Mouse (Mus musculus) embryonic facial prominence, embryonic 14.5 days (tissue): ENCODE measurements around the gene Mxd1. TPM values are rescaled to one million over a fixed set of nuclear protein-coding genes. Genes with fewer than 3 reads are reported as not detected.

Source experiments
- ATAC-seq: fragments of 200-750 bp; cut with Nextera tagmentation; 2 replicates; pipeline ENCODE4 v1.8.0; 2017; ENCODE audit warnings: low read depth, moderate number of reproducible peaks, moderate TSS enrichment
- DNase-seq: peaks from one replicate; pipeline ENCODE4 v3.0.0-alpha.2; 2015; ENCODE audit warnings: low spot score
- H3K27ac ChIP-seq: fragments of 300-500 bp; sonication (generic); replicated peaks from 2 replicates; pipeline ENCODE4 v1.5.1; 2014; ENCODE audit warnings: low read depth, mild to moderate bottlenecking, low read length, moderate library complexity
- H3K27me3 ChIP-seq: fragments of 300-500 bp; sonication (generic); replicated peaks from 2 replicates; pipeline ENCODE4 v1.6.1; 2014; ENCODE audit warnings: low read length; ENCODE audit not compliant: control insufficient read depth, insufficient read depth
- H3K36me3 ChIP-seq: fragments of 300-500 bp; sonication (generic); 2 replicates; pipeline ENCODE4 v1.6.1; 2014; ENCODE audit warnings: low read length, mixed read lengths; ENCODE audit not compliant: control insufficient read depth, insufficient read depth
- H3K4me1 ChIP-seq: fragments of 300-500 bp; sonication (generic); 2 replicates; pipeline ENCODE4 v1.6.1; 2014; ENCODE audit warnings: antibody characterized with exemption, low read length; ENCODE audit not compliant: control insufficient read depth, insufficient read depth
- H3K4me2 ChIP-seq: fragments of 300-500 bp; sonication (generic); 2 replicates; pipeline ENCODE4 v1.6.1; 2014; ENCODE audit warnings: low read depth, mild to moderate bottlenecking, low read length, moderate library complexity, mixed read lengths
- H3K4me3 ChIP-seq: fragments of 300-500 bp; sonication (generic); 2 replicates; pipeline ENCODE4 v1.5.1; 2014; ENCODE audit warnings: low read depth, mild to moderate bottlenecking, low read length
- H3K9ac ChIP-seq: fragments of 300-500 bp; sonication (generic); 2 replicates; pipeline ENCODE4 v1.6.1; 2014; ENCODE audit warnings: low read depth, mild to moderate bottlenecking, low read length, moderate library complexity, mixed read lengths
- H3K9me3 ChIP-seq: fragments of 300-500 bp; sonication (generic); 2 replicates; pipeline ENCODE4 v1.6.1; 2016; ENCODE audit warnings: low read length; ENCODE audit not compliant: control insufficient read depth
- WGBS: fragments of 180-500 bp; shearing (Covaris S2); extraction: QIAGEN DNeasy Blood & Tissue Kit; methylation state at CpG from one replicate; pipeline ENCODE4 v1.1.7; 2014; 5-methylcytosine and 5-hydroxymethylcytosine counted together
- polyA plus RNA-seq: library from polyadenylated mRNA; unstranded; fragments of >200 nt; fragmentation: Nextera tagmentation; extraction: Ambion mirVana; gene quantifications from 2 replicates; pipeline ENCODE4 v1.2.1, GENCODE M21; 2014

Mxd1 gene
- 10.3 and 11.8 TPM in 2 replicates for polyA plus RNA-seq

DNA sequence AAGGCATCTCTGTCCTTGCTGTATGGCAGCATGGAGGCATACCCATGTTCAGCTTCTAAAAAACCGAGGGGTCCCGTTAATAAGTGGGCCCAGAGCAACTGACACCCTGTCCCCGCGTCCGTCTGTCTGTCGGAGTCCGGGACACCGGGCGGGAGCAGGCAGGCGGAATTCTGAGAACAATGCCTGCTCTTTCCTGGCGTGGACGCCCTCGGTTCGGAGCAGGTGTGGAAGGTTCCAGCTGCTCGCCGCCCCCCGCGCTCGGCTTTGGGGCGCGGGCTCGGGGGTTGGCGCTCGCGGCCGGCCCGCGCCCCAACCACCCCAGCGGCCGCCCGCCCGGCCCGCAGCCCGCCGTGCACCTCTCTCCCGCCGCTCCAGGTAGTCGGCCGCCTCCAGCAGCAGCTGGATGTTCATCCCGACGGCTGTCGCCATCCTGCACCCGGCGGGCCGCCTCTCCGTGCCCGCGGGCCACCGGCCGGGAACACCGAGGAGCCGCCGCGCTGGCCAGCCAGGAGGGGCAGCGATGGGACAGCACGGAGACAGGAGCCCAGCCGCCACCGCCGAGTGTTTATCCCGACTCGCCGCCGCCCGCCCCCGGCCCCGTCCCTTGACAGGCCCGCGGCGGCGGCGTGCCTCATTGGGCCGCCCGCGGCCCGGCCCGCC is at the start of gene Mxd1:
TSS of gene Mxd1 (minus strand) at position 582 of the 660 bp plus-strand sequence.
- 1% methylated on average over 17 of the region's 76 CpGs for WGBS
- no peaks in the 10 kb centered on the region for H3K27me3 ChIP-seq

DNA sequence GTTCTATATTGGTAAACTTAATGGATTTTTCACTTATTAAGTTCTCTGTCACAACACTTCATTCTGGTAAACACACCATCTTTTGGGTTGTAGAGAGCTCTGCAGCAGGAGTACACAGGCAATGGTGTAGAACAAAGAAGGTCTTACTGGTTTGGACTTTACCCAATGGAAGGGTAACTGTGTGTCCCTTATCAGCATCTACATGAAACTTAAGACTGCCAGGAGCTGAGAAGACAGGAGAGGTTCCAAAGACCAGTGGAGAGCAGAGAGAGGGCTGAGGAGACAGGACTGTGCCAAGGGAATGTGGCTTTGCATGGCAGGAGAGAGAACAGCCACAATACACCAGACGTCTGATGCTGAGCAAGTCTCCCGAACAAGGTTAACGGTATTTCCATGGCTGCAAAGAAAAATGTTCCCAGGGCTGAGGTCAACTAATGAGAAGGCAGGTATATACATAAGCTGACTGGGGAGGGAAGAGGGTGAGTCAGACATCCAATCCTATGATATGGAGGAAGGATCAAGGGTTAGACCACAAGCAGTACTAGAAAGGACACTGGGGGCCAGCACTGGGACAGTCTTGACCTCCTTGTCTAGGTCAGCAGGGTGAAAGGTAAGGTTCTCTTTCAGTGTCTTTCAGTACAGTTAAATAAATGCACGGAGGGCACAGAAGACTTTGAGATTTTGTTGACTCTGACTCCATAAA is 39.3 kb upstream of the Mxd1 start:
- H3K4me3 ChIP-seq: no peak overlapping the region
- H3K4me2 ChIP-seq: no peak overlapping the region
- peaks cover 73% of the 10 kb centered on the region for H3K36me3 ChIP-seq
- H3K27ac ChIP-seq: no peak overlapping the region
- no peaks in the 10 kb centered on the region for H3K4me1 ChIP-seq
- H3K9ac ChIP-seq: no peak overlapping the region
- 81% methylated on average over 4 of the region's 4 CpGs for WGBS
- DNase-seq (no peak), ATAC-seq (no peak)
- H3K27me3 ChIP-seq: no peaks in the 10 kb centered on the region
- H3K9me3 ChIP-seq: no peaks in the 10 kb centered on the region

More for the DNA sequence above, at the start of gene Mxd1:
- H3K9ac ChIP-seq: peak within 1 kb of the TSS; percentile 88
- DNase-seq: no peak
- peak within 1 kb of the TSS; percentile 35; the same call in 1 of the 2 replicates for H3K27ac ChIP-seq
- ATAC-seq: peak; percentile 1
- peaks cover 32% of the 10 kb centered on the region for H3K36me3 ChIP-seq
- peak within 1 kb of the TSS; percentile 98 for H3K4me3 ChIP-seq
- peaks cover 12% of the 10 kb centered on the region; the same call in 1 of the 2 replicates for H3K4me1 ChIP-seq
- H3K9me3 ChIP-seq: no peaks in the 10 kb centered on the region
- H3K4me2 ChIP-seq: peak within 1 kb of the TSS; percentile 95

GRCm38 (mm10) chr6:86702577-86702976 is 33.6 kb upstream of the Mxd1 start:
- no peak for DNase-seq
- no peaks in the 10 kb centered on the region for H3K4me1 ChIP-seq
- H3K9me3 ChIP-seq: no peaks in the 10 kb centered on the region
- no peak overlapping the region for H3K27ac ChIP-seq
- 88% methylated on average over 9 of the region's 9 CpGs for WGBS
- H3K9ac ChIP-seq: no peak overlapping the region
- H3K4me3 ChIP-seq: no peak overlapping the region
- no peak overlapping the region for H3K4me2 ChIP-seq
- no peak for ATAC-seq
- H3K27me3 ChIP-seq: no peaks in the 10 kb centered on the region
- peaks cover 85% of the 10 kb centered on the region for H3K36me3 ChIP-seq

DNA sequence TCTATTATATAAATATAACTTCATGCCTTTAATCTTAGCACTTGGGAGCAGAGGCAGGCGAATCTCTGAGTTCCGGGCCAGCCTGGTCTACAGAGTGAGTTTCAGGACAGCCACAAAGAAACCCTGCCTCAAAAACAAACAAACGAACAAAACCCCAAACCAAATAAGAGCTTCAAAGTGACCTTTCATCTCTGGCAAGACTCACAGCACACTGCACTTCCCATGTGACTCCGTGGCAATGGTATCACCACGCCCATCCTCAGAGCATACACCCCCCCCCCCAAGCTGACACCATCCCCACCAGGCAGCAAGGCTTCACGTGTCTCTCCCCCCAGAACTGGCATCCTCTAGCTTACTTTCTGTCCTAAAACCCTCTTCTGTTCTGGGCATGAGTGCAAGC is 28.9 kb upstream of the Mxd1 start:
- no peak overlapping the region for H3K9ac ChIP-seq
- H3K9me3 ChIP-seq: no peaks in the 10 kb centered on the region
- H3K4me2 ChIP-seq: no peak overlapping the region
- ATAC-seq (no peak), DNase-seq (no peak)
- no peak overlapping the region for H3K27ac ChIP-seq
- 81% methylated on average over 6 of the region's 6 CpGs for WGBS
- no peaks in the 10 kb centered on the region for H3K27me3 ChIP-seq
- H3K4me1 ChIP-seq: no peaks in the 10 kb centered on the region
- no peak overlapping the region for H3K4me3 ChIP-seq
- H3K36me3 ChIP-seq: peaks cover 70% of the 10 kb centered on the region

DNA sequence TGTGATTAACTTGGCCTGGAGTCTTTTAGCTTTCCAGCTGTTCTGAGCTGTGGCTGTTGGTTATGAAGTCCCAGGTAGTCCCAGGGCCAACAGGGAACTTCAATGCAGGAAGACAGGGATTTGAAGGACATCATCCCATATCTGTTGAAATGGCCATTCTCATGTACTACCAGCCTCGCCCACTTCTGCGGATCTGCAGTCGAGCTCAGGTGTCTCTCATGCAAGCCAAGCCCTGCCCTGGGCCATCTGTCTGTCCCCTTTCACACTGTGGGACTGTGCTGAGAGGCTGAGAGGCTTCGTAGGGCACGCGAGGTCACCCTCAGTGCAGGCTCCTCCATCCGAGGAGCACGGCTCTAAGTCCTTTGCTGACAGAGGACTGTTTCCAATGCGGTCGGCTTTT is 27.3 kb upstream of the Mxd1 start:
- WGBS: 90% methylated on average over 10 of the region's 10 CpGs
- no peak overlapping the region for H3K4me2 ChIP-seq
- no peak overlapping the region for H3K4me3 ChIP-seq
- H3K9ac ChIP-seq: no peak overlapping the region
- DNase-seq (no peak), ATAC-seq (no peak)
- H3K9me3 ChIP-seq: no peaks in the 10 kb centered on the region
- no peak overlapping the region for H3K27ac ChIP-seq
- H3K36me3 ChIP-seq: peaks cover 55% of the 10 kb centered on the region
- no peaks in the 10 kb centered on the region for H3K27me3 ChIP-seq
- H3K4me1 ChIP-seq: no peaks in the 10 kb centered on the region

GRCm38 (mm10) chr6:86694465-86694864 is 25.5 kb upstream of the Mxd1 start:
- ATAC-seq (no peak), DNase-seq (peak; percentile 14)
- Histone ChIP-seq H3K27me3 (no peaks in the 10 kb centered on the region), H3K4me2 (no peak overlapping the region), H3K36me3 (peaks cover 54% of the 10 kb centered on the region), H3K9ac (no peak overlapping the region), H3K4me1 (no peaks in the 10 kb centered on the region), H3K9me3 (no peaks in the 10 kb centered on the region), H3K27ac (no peak overlapping the region), H3K4me3 (no peak overlapping the region)

DNA sequence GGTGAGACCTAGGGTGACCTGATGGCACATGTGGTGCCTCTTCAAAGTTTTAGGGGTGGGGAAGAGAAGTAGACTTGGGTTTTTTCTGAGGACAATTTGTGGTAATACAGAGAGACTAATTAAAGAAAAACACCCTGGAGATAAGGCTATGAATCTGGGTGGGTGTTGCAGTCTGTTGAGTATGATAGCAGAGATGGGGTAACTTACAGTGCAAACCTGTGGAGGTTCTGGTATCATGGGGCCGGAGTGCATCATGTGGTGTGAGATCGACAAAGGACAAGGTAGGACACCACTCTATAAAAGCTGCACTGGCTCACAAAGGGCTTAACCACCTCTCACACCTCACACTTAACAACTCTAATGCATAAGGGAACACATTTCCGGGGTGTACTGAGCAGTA is 20.7 kb upstream of the Mxd1 start:
- no peak overlapping the region for H3K4me2 ChIP-seq
- no peaks in the 10 kb centered on the region for H3K4me1 ChIP-seq
- H3K9me3 ChIP-seq: no peaks in the 10 kb centered on the region
- H3K4me3 ChIP-seq: no peak overlapping the region
- ATAC-seq: no peak
- peaks cover 18% of the 10 kb centered on the region for H3K36me3 ChIP-seq
- WGBS: 92% methylated on average over 3 of the region's 3 CpGs
- no peaks in the 10 kb centered on the region for H3K27me3 ChIP-seq
- no peak overlapping the region for H3K27ac ChIP-seq
- H3K9ac ChIP-seq: no peak overlapping the region
- no peak for DNase-seq

- H3K36me3 ChIP-seq: peaks cover 27% of the 10 kb centered on the region
- H3K27me3 ChIP-seq: no peaks in the 10 kb centered on the region
- no peak overlapping the region for H3K4me2 ChIP-seq
- 54% methylated on average over 1 of the region's 1 CpGs for WGBS
- no peak overlapping the region for H3K9ac ChIP-seq
- DNase-seq (no peak), ATAC-seq (no peak)
- no peak overlapping the region for H3K4me3 ChIP-seq
- H3K27ac ChIP-seq: no peak overlapping the region
- H3K9me3 ChIP-seq: no peaks in the 10 kb centered on the region
- H3K4me1 ChIP-seq: peaks cover 6% of the 10 kb centered on the region; the same call in 1 of the 2 replicates
Observed at GRCm38 (mm10) chr6:86686971-86687370, 18.0 kb upstream of the Mxd1 start.
